Mouse (Mus musculus) intestine, embryonic 14.5 days (tissue): ENCODE data around the gene Omp. TPM values are rescaled to one million over a fixed set of nuclear protein-coding genes. Genes with fewer than 3 reads are reported as not detected.

ENCODE experiments used
- ATAC-seq: fragments of 200-750 bp; cut with Nextera tagmentation; replicated peaks from 2 replicates; pipeline ENCODE4 v1.8.0; 2017; ENCODE audit warnings: low read depth, moderate number of reproducible peaks, moderate TSS enrichment, moderate library complexity; ENCODE audit not compliant: low FRiP score, low TSS enrichment
- DNase-seq: peaks from one replicate; pipeline ENCODE4 v3.0.0-alpha.2; 2018; ENCODE audit warnings: low spot score
- H3K27ac ChIP-seq: fragments of 300-500 bp; sonication (generic); 2 replicates; pipeline ENCODE4 v1.5.1; 2014; ENCODE audit warnings: low read depth, mild to moderate bottlenecking, control low read depth
- H3K27me3 ChIP-seq: fragments of 300-500 bp; sonication (generic); replicated peaks from 2 replicates; pipeline ENCODE4 v1.6.1; 2014; ENCODE audit warnings: low read length, control low read depth; ENCODE audit not compliant: control insufficient read depth, insufficient read depth
- H3K36me3 ChIP-seq: fragments of 300-500 bp; sonication (generic); 2 replicates; pipeline ENCODE4 v1.6.1; 2014; ENCODE audit warnings: low read length, control low read depth; ENCODE audit not compliant: control insufficient read depth, insufficient read depth
- H3K4me1 ChIP-seq: fragments of 300-500 bp; sonication (generic); replicated peaks from 2 replicates; pipeline ENCODE4 v1.6.1; 2014; ENCODE audit warnings: low read length, control low read depth, mixed read lengths; ENCODE audit not compliant: control insufficient read depth, insufficient read depth
- H3K4me2 ChIP-seq: fragments of 300-500 bp; sonication (generic); 2 replicates; pipeline ENCODE4 v1.6.1; 2014; ENCODE audit warnings: low read length
- H3K4me3 ChIP-seq: fragments of 300-500 bp; sonication (generic); 2 replicates; pipeline ENCODE4 v1.5.1; 2014; ENCODE audit warnings: low read depth, low read length, control low read depth, mixed read lengths
- H3K9ac ChIP-seq: fragments of 300-500 bp; sonication (generic); 2 replicates; pipeline ENCODE4 v1.6.1; 2014; ENCODE audit warnings: mild to moderate bottlenecking, low read length
- H3K9me3 ChIP-seq: fragments of 300-500 bp; sonication (generic); 2 replicates; pipeline ENCODE4 v1.6.1; 2016; ENCODE audit warnings: low read length, control low read depth; ENCODE audit not compliant: control insufficient read depth
- WGBS: fragments of 180-500 bp; shearing (Covaris S2); extraction: QIAGEN DNeasy Blood & Tissue Kit; methylation state at CpG from one replicate; pipeline ENCODE4 v1.1.7; 2014; 5-methylcytosine and 5-hydroxymethylcytosine counted together
- polyA plus RNA-seq: library from polyadenylated mRNA; unstranded; fragments of >200 nt; fragmentation: Nextera tagmentation; extraction: Ambion mirVana; gene quantifications from 2 replicates; pipeline ENCODE4 v1.2.1, GENCODE M21; 2014

Omp gene
- polyA plus RNA-seq, 1 experiment from 2014 or later, result 0.47 TPM

- Histone ChIP-seq H3K9ac (no peak overlapping the region), H3K9me3 (no peaks in the 10 kb centered on the region), H3K4me3 (no peak overlapping the region), H3K27me3 (no peaks in the 10 kb centered on the region), H3K36me3 (no peaks in the 10 kb centered on the region), H3K27ac (no peak overlapping the region), H3K4me1 (0 out of 2 replicates have a peak, but pooled peaks cover 5% of the 10 kb centered on the region), H3K4me2 (no peak overlapping the region)
- ATAC-seq (no peak), DNase-seq (no peak)
- 35% methylated on average over 5 of the region's 5 CpGs for WGBS
Measured at GRCm38 (mm10) chr7:98150525-98150924, 5.2 kb upstream of the Omp start.

GRCm38 (mm10) chr7:98149802-98150201 lies 4.5 kb upstream of the Omp start:
- no peak overlapping the region for H3K9ac ChIP-seq
- no peaks in the 10 kb centered on the region for H3K36me3 ChIP-seq
- H3K9me3 ChIP-seq, result no peaks in the 10 kb centered on the region
- no peak overlapping the region for H3K27ac ChIP-seq
- no peak for DNase-seq
- H3K27me3 ChIP-seq, result no peaks in the 10 kb centered on the region
- H3K4me1 ChIP-seq, result 0 out of 2 replicates have a peak, but pooled peaks cover 5% of the 10 kb centered on the region
- no peak for ATAC-seq
- H3K4me2 ChIP-seq, result no peak overlapping the region
- WGBS, result 18% methylated on average over 3 of the region's 3 CpGs
- no peak overlapping the region for H3K4me3 ChIP-seq

- Histone ChIP-seq H3K36me3 (no peaks in the 10 kb centered on the region), H3K9me3 (no peaks in the 10 kb centered on the region), H3K9ac (no peak overlapping the region), H3K4me1 (0 out of 2 replicates have a peak, but pooled peaks cover 5% of the 10 kb centered on the region), H3K27ac (no peak overlapping the region), H3K4me3 (no peak overlapping the region), H3K27me3 (no peaks in the 10 kb centered on the region), H3K4me2 (no peak overlapping the region)
- ATAC-seq (no peak), DNase-seq (no peak)
- WGBS, result 73% methylated on average over 10 of the region's 10 CpGs
Measured at GRCm38 (mm10) chr7:98148721-98149407, 3.6 kb upstream of the Omp start.

- 77% methylated on average over 8 of the region's 8 CpGs for WGBS
- no peak overlapping the region for H3K9ac ChIP-seq
- H3K27ac ChIP-seq, result no peak overlapping the region
- H3K36me3 ChIP-seq, result no peaks in the 10 kb centered on the region
- ATAC-seq (no peak), DNase-seq (no peak)
- 0 out of 2 replicates have a peak, but pooled peaks cover 5% of the 10 kb centered on the region for H3K4me1 ChIP-seq
- no peak overlapping the region for H3K4me3 ChIP-seq
- no peak overlapping the region for H3K4me2 ChIP-seq
- H3K9me3 ChIP-seq, result no peaks in the 10 kb centered on the region
- H3K27me3 ChIP-seq, result no peaks in the 10 kb centered on the region
Measured at GRCm38 (mm10) chr7:98147766-98148165, 2.5 kb upstream of the Omp start.

GRCm38 (mm10) chr7:98146447-98146845 lies 1.1 kb upstream of the Omp start:
- H3K27me3 ChIP-seq, result no peaks in the 10 kb centered on the region
- 72% methylated on average over 8 of the region's 8 CpGs for WGBS
- H3K27ac ChIP-seq, result no peak overlapping the region
- no peaks in the 10 kb centered on the region for H3K36me3 ChIP-seq
- no peaks in the 10 kb centered on the region for H3K9me3 ChIP-seq
- no peak overlapping the region for H3K4me3 ChIP-seq
- no peak overlapping the region for H3K9ac ChIP-seq
- ATAC-seq (no peak), DNase-seq (no peak)
- H3K4me1 ChIP-seq, result 0 out of 2 replicates have a peak, but pooled peaks cover 5% of the 10 kb centered on the region
- H3K4me2 ChIP-seq, result no peak overlapping the region

- Histone ChIP-seq H3K36me3 (no peaks in the 10 kb centered on the region), H3K4me1 (0 out of 2 replicates have a peak, but pooled peaks cover 5% of the 10 kb centered on the region), H3K9ac (no peak overlapping the region), H3K27me3 (no peaks in the 10 kb centered on the region), H3K4me3 (no peak overlapping the region), H3K4me2 (no peak overlapping the region), H3K9me3 (no peaks in the 10 kb centered on the region), H3K27ac (no peak overlapping the region)
- ATAC-seq (no peak), DNase-seq (no peak)
- WGBS, result 89% methylated on average over 12 of the region's 12 CpGs
Measured at GRCm38 (mm10) chr7:98145842-98146446, 642 bp upstream of the Omp start.

- ATAC-seq, result no peak
- DNase-seq, result no peak
- no peak overlapping the region for H3K9ac ChIP-seq
- 79% methylated on average over 3 of the region's 3 CpGs for WGBS
- no peaks in the 10 kb centered on the region for H3K27me3 ChIP-seq
- no peak overlapping the region for H3K4me2 ChIP-seq
- no peaks in the 10 kb centered on the region for H3K9me3 ChIP-seq
- no peak overlapping the region for H3K27ac ChIP-seq
- H3K4me3 ChIP-seq, result no peak overlapping the region
- no peaks in the 10 kb centered on the region for H3K36me3 ChIP-seq
- H3K4me1 ChIP-seq, result peaks cover 8% of the 10 kb centered on the region
Measured at GRCm38 (mm10) chr7:98142648-98143047, 2.7 kb downstream of the Omp start.

GRCm38 (mm10) chr7:98142247-98142646 lies 3.1 kb downstream of the Omp start:
- H3K27me3 ChIP-seq, result no peaks in the 10 kb centered on the region
- WGBS, result 71% methylated on average over 8 of the region's 8 CpGs
- ATAC-seq (no peak), DNase-seq (no peak)
- peaks cover 8% of the 10 kb centered on the region for H3K4me1 ChIP-seq
- H3K36me3 ChIP-seq, result no peaks in the 10 kb centered on the region
- no peak overlapping the region for H3K27ac ChIP-seq
- no peaks in the 10 kb centered on the region for H3K9me3 ChIP-seq
- H3K4me2 ChIP-seq, result no peak overlapping the region
- H3K4me3 ChIP-seq, result no peak overlapping the region
- H3K9ac ChIP-seq, result no peak overlapping the region

- H3K4me1 ChIP-seq, result peaks cover 8% of the 10 kb centered on the region
- no peak overlapping the region for H3K27ac ChIP-seq
- no peak overlapping the region for H3K4me3 ChIP-seq
- no peaks in the 10 kb centered on the region for H3K27me3 ChIP-seq
- H3K9ac ChIP-seq, result no peak overlapping the region
- DNase-seq (no peak), ATAC-seq (no peak)
- no peaks in the 10 kb centered on the region for H3K9me3 ChIP-seq
- no peaks in the 10 kb centered on the region for H3K36me3 ChIP-seq
- H3K4me2 ChIP-seq, result no peak overlapping the region
- WGBS, result 57% methylated on average over 3 of the region's 3 CpGs
Measured at GRCm38 (mm10) chr7:98141206-98141605, 4.1 kb downstream of the Omp start.
